Mouse (Mus musculus): Measurements from ENCODE around the gene Sh3gl3. TPM values are rescaled to one million over a fixed set of nuclear protein-coding genes. Genes with fewer than 3 reads are reported as not detected.

Sh3gl3 gene
- polyA plus RNA-seq, 1 experiment from 2014 or later = 14.0 TPM

- Histone ChIP-seq H3K27me3 (ENCODE audit: control insufficient read depth, insufficient read depth, low read length) (no peaks in the 10 kb centered on the region), H3K9ac (ENCODE audit: low read depth, low read length) (0 out of 2 replicates have a peak overlapping the region, but pooled peaks have one; percentile 12), H3K36me3 (ENCODE audit: control insufficient read depth, insufficient read depth, low read length) (no peaks in the 10 kb centered on the region), H3K4me1 (ENCODE audit: control insufficient read depth, insufficient read depth, low read length) (peaks cover 12% of the 10 kb centered on the region; the same call in 1 of the 2 replicates), H3K4me2 (replicated peaks; ENCODE audit: low read depth, low read length) (no peak overlapping the region), H3K27ac (ENCODE audit: low read depth, low read length) (peak overlapping the region; percentile 57), H3K4me3 (ENCODE audit: low read length) (no peak overlapping the region), H3K9me3 (ENCODE audit: control insufficient read depth, low read length) (no peaks in the 10 kb centered on the region)
- ATAC-seq (ENCODE audit: low FRiP score, low TSS enrichment) = peak; percentile 85
- 13% methylated on average over 10 of the region's 10 CpGs for WGBS
Observed at GRCm38 (mm10) chr7:82223906-82224846, 50.5 kb downstream of the Sh3gl3 start.

GRCm38 (mm10) chr7:82233201-82233600 is 59.6 kb downstream of the Sh3gl3 start:
- H3K4me2 ChIP-seq (replicated peaks; ENCODE audit: low read depth, low read length) = no peak overlapping the region
- no peak overlapping the region for H3K27ac ChIP-seq (ENCODE audit: low read depth, low read length)
- H3K9me3 ChIP-seq (ENCODE audit: control insufficient read depth, low read length) = no peaks in the 10 kb centered on the region
- no peak overlapping the region for H3K9ac ChIP-seq (ENCODE audit: low read depth, low read length)
- ATAC-seq (ENCODE audit: low FRiP score, low TSS enrichment) = no peak
- no peak overlapping the region for H3K4me3 ChIP-seq (ENCODE audit: low read length)
- H3K36me3 ChIP-seq (ENCODE audit: control insufficient read depth, insufficient read depth, low read length) = no peaks in the 10 kb centered on the region
- 56% methylated on average over 7 of the region's 7 CpGs for WGBS
- peaks cover 20% of the 10 kb centered on the region for H3K4me1 ChIP-seq (ENCODE audit: control insufficient read depth, insufficient read depth, low read length)
- H3K27me3 ChIP-seq (ENCODE audit: control insufficient read depth, insufficient read depth, low read length) = no peaks in the 10 kb centered on the region

- Histone ChIP-seq H3K4me3 (ENCODE audit: low read length) (no peak overlapping the region), H3K27ac (ENCODE audit: low read depth, low read length) (no peak overlapping the region), H3K4me2 (replicated peaks; ENCODE audit: low read depth, low read length) (no peak overlapping the region), H3K9me3 (ENCODE audit: control insufficient read depth, low read length) (no peaks in the 10 kb centered on the region), H3K36me3 (ENCODE audit: control insufficient read depth, insufficient read depth, low read length) (no peaks in the 10 kb centered on the region), H3K9ac (ENCODE audit: low read depth, low read length) (no peak overlapping the region), H3K4me1 (ENCODE audit: control insufficient read depth, insufficient read depth, low read length) (peaks cover 20% of the 10 kb centered on the region), H3K27me3 (ENCODE audit: control insufficient read depth, insufficient read depth, low read length) (no peaks in the 10 kb centered on the region)
- ATAC-seq (ENCODE audit: low FRiP score, low TSS enrichment) = peak; percentile 29
- WGBS = 29% methylated on average over 11 of the region's 11 CpGs
Observed at GRCm38 (mm10) chr7:82234010-82234897, 60.6 kb downstream of the Sh3gl3 start.

DNA sequence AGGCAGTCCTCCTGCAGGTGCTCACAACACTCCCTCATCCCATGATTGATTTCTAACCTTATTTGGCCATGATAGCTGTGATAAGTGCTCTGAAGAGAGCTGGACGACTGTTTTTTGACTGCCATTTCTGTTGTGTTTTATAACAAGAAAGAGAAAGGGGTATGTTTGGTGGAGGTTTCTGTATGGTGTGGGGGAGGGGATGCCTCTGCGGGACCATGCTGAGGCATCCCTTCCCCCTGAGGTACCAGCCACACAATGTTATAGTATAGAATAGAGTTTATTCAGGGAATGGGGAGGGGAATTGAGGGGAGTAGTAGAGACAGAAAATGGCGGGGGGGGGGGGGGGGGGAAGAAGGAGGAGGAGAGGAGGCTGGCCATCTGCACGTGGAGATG is 61.3 kb downstream of the Sh3gl3 start:
- peak; percentile 1; the same call in 1 of the 2 replicates for ATAC-seq (ENCODE audit: low FRiP score, low TSS enrichment)
- no peak overlapping the region for H3K4me2 ChIP-seq (replicated peaks; ENCODE audit: low read depth, low read length)
- H3K27ac ChIP-seq (ENCODE audit: low read depth, low read length) = no peak overlapping the region
- H3K9ac ChIP-seq (ENCODE audit: low read depth, low read length) = no peak overlapping the region
- no peaks in the 10 kb centered on the region for H3K36me3 ChIP-seq (ENCODE audit: control insufficient read depth, insufficient read depth, low read length)
- 16% methylated on average over 3 of the region's 4 CpGs for WGBS
- peaks cover 20% of the 10 kb centered on the region for H3K4me1 ChIP-seq (ENCODE audit: control insufficient read depth, insufficient read depth, low read length)
- H3K27me3 ChIP-seq (ENCODE audit: control insufficient read depth, insufficient read depth, low read length) = no peaks in the 10 kb centered on the region
- H3K9me3 ChIP-seq (ENCODE audit: control insufficient read depth, low read length) = no peaks in the 10 kb centered on the region
- no peak overlapping the region for H3K4me3 ChIP-seq (ENCODE audit: low read length)

DNA sequence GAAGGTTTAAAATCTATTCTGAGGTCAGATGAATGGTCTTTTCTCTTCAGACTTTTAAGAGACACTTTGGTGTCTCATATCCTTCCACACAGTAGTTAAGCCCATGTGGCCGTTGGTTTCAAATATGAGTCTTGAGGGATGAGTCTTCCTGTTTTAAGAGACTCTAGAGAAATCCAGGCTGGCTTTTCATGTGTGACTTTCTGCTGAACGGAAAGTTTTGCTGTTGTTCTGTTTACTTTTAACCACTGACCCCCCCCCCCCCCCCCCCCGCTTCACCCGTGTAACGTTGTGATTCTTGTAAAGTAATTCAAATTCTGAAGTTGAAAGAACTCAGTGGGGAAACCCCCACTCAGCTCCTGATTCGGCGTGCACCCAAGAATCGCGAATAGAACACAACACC is 61.8 kb downstream of the Sh3gl3 start:
- Histone ChIP-seq H3K9me3 (ENCODE audit: control insufficient read depth, low read length) (no peaks in the 10 kb centered on the region), H3K4me2 (replicated peaks; ENCODE audit: low read depth, low read length) (no peak overlapping the region), H3K36me3 (ENCODE audit: control insufficient read depth, insufficient read depth, low read length) (no peaks in the 10 kb centered on the region), H3K4me1 (ENCODE audit: control insufficient read depth, insufficient read depth, low read length) (peaks cover 20% of the 10 kb centered on the region), H3K9ac (ENCODE audit: low read depth, low read length) (no peak overlapping the region), H3K4me3 (ENCODE audit: low read length) (no peak overlapping the region), H3K27ac (ENCODE audit: low read depth, low read length) (no peak overlapping the region), H3K27me3 (ENCODE audit: control insufficient read depth, insufficient read depth, low read length) (no peaks in the 10 kb centered on the region)
- 72% methylated on average over 7 of the region's 9 CpGs for WGBS
- no peak for ATAC-seq (ENCODE audit: low FRiP score, low TSS enrichment)

DNA sequence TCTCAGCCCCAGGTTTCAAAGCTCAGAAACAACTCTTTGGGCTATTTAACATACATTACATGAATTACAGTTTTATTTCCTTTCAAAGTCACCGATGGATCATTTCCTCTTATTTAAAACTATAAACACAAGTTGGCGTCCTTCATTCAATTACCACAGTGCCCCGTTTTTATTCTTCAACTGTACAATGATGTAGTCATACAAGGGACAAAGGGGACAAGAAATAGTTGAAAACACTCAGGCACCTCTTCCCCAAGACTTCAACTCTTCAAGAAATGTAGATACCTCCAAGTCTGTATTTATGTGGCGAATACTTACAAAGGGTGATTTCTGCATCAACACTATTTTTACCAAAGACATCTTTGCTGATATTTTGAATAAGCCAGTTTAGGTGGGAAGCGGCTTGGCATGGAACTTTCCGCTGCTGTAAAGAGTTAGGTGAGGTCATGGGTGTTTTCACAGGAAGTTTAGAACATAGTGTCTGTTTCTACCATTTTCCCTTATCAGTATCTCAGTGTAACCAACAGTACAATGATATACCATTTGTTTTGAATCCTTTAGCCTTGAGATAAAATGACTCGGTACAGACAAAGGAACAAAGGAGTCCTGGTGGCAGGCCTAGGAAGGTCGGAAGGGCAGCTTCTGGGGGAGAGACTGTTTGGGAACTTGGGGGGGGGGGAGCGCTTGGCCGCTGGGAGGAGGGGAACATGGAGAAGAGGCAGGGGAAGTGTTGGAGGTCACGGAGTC is 62.7 kb downstream of the Sh3gl3 start:
- WGBS = 75% methylated on average over 10 of the region's 11 CpGs
- Histone ChIP-seq H3K36me3 (ENCODE audit: control insufficient read depth, insufficient read depth, low read length) (no peaks in the 10 kb centered on the region), H3K9me3 (ENCODE audit: control insufficient read depth, low read length) (no peaks in the 10 kb centered on the region), H3K4me1 (ENCODE audit: control insufficient read depth, insufficient read depth, low read length) (peaks cover 21% of the 10 kb centered on the region), H3K9ac (ENCODE audit: low read depth, low read length) (no peak overlapping the region), H3K4me3 (ENCODE audit: low read length) (no peak overlapping the region), H3K27ac (ENCODE audit: low read depth, low read length) (no peak overlapping the region), H3K4me2 (replicated peaks; ENCODE audit: low read depth, low read length) (no peak overlapping the region), H3K27me3 (ENCODE audit: control insufficient read depth, insufficient read depth, low read length) (no peaks in the 10 kb centered on the region)
- no peak for ATAC-seq (ENCODE audit: low FRiP score, low TSS enrichment)

- Histone ChIP-seq H3K9me3 (ENCODE audit: control insufficient read depth, low read length) (no peaks in the 10 kb centered on the region), H3K27ac (ENCODE audit: low read depth, low read length) (no peak overlapping the region), H3K4me1 (ENCODE audit: control insufficient read depth, insufficient read depth, low read length) (peaks cover 21% of the 10 kb centered on the region), H3K4me3 (ENCODE audit: low read length) (no peak overlapping the region), H3K4me2 (replicated peaks; ENCODE audit: low read depth, low read length) (no peak overlapping the region), H3K9ac (ENCODE audit: low read depth, low read length) (no peak overlapping the region), H3K27me3 (ENCODE audit: control insufficient read depth, insufficient read depth, low read length) (no peaks in the 10 kb centered on the region), H3K36me3 (ENCODE audit: control insufficient read depth, insufficient read depth, low read length) (no peaks in the 10 kb centered on the region)
- no peak for ATAC-seq (ENCODE audit: low FRiP score, low TSS enrichment)
- WGBS = 81% methylated on average over 4 of the region's 4 CpGs
Observed at GRCm38 (mm10) chr7:82236899-82237162, 63.2 kb downstream of the Sh3gl3 start.

DNA sequence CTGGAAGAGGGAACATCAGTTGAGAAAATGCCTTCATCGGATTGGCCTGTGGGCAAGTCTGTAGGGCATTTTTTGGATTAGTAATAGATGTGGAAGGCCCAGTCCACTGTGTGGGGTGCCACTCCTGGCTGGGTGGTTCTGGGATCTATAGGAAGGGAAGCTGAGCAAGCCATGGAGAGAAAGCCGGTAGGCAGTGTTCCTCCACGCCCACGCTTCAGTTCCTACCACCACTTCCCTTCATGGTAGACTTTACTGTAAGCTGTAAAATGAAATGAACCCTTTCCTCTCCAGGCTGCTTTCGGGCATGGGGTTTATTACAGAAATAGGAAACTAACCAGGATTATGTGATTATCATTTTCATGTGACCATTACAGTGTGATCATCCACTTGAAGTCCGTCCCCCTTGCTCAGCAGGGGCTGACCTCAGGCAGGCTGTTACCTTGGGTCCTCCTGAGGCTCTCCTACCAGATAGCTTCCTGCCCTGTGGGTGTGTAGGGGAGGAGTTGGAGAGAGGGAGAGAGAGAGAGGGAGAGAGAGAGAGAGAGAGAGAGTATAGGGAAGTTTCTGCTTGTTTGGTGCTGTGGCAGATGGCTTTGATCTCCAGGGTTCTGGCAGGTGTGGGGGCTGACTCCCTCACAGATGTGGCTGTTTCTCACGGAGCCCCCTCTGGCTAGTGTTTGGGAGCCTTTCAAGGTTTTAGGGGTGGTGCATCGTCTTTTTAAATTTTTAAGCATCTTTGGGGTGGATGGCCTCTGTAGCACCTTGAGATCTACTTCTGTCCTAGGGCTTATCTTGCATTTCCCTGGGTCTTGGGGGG is 67.0 kb downstream of the Sh3gl3 start:
- H3K4me2 ChIP-seq (replicated peaks; ENCODE audit: low read depth, low read length) = no peak overlapping the region
- H3K36me3 ChIP-seq (ENCODE audit: control insufficient read depth, insufficient read depth, low read length) = no peaks in the 10 kb centered on the region
- H3K9me3 ChIP-seq (ENCODE audit: control insufficient read depth, low read length) = no peaks in the 10 kb centered on the region
- 43% methylated on average over 8 of the region's 8 CpGs for WGBS
- ATAC-seq (ENCODE audit: low FRiP score, low TSS enrichment) = peak; percentile 67; the same call in 1 of the 2 replicates
- no peak overlapping the region for H3K27ac ChIP-seq (ENCODE audit: low read depth, low read length)
- H3K9ac ChIP-seq (ENCODE audit: low read depth, low read length) = no peak overlapping the region
- no peaks in the 10 kb centered on the region for H3K27me3 ChIP-seq (ENCODE audit: control insufficient read depth, insufficient read depth, low read length)
- 0 out of 2 replicates have a peak, but pooled peaks cover 5% of the 10 kb centered on the region for H3K4me1 ChIP-seq (ENCODE audit: control insufficient read depth, insufficient read depth, low read length)
- no peak overlapping the region for H3K4me3 ChIP-seq (ENCODE audit: low read length)

Data from kidney, embryonic 14.5 days (tissue).